12 mouse cellular contexts compared by ENCODE assay signal in the genomic region with DNA sequence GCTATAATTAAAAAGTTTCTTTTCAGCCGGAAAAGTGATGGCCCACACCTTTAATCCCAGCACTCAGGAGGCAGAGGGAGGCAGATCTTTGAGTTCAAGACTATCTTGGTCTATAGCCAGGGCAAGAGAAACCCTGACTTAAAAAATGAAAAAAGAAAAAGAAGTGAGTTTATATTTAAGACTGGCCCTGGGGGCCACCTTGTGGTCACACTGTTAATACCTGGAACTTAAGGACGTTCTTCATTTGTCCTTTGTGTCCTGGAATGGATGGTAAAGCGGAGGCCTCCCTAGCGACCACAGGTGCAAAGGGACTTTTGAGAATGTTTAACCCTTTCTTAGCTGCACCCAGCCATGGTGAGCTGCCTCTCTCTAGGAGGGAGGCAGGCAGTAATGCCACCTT. TPM values are rescaled to one million over a fixed set of nuclear protein-coding genes. Genes with fewer than 3 reads are reported as not detected.
DNase-seq lines count a peak whose midpoint lies in the region; ATAC-seq and TF ChIP-seq lines count a peak whose summit lies in the region.
"Had no signal": no experiment of that assay in that cellular context is flagged by ENCODE, and none has a peak within 500 bp of the region (broad histone marks: within the 10 kb centered on the region; RNA-seq: fewer than 3 reads in every experiment).

No protein-coding gene starts in this region.

- H3K4me1 ChIP-seq in heart, postnatal 0 days (ENCODE audit: control insufficient read depth, insufficient read depth): peaks cover 9% of the 10 kb centered on the region
- H3K4me1 ChIP-seq in heart, embryonic 12.5 days (replicated peaks): peaks cover 29% of the 10 kb centered on the region
- H3K4me1 ChIP-seq in lung, postnatal 0 days (ENCODE audit: insufficient read depth, low read depth, low read length): no peaks in the 10 kb centered on the region; the same call in 1 of the 2 replicates
- H3K4me1 ChIP-seq in limb, embryonic 12.5 days (replicated peaks): peaks cover 24% of the 10 kb centered on the region

- no peak overlapping the region for H3K27ac ChIP-seq in heart, postnatal 0 days (ENCODE audit: low read depth)
- no peak overlapping the region for H3K27ac ChIP-seq in heart, embryonic 12.5 days (ENCODE audit: poor library complexity, severe bottlenecking)
- H3K27ac ChIP-seq in lung, postnatal 0 days (ENCODE audit: low read length): no peak overlapping the region
- H3K27ac ChIP-seq in limb, embryonic 12.5 days: 0 out of 2 replicates have a peak overlapping the region, but pooled peaks have one; percentile 25
- H3K27ac ChIP-seq: heart, embryonic 15.5 days had no signal

- no peak for ATAC-seq in heart, postnatal 0 days (ENCODE audit: insufficient read depth, low read depth)
- ATAC-seq in heart, embryonic 12.5 days (ENCODE audit: insufficient number of reproducible peaks, low FRiP score): no peak
- ATAC-seq in lung, postnatal 0 days: no peak
- no peak for ATAC-seq in limb, embryonic 12.5 days (ENCODE audit: insufficient number of reproducible peaks, insufficient read depth, low FRiP score, low TSS enrichment, low read depth)
- ATAC-seq: inflammation-experienced regulatory T-cells, adult 6 months had no signal

- H3K9ac ChIP-seq in heart, postnatal 0 days (replicated peaks; ENCODE audit: low read depth, low read length): no peak overlapping the region
- H3K9ac ChIP-seq in heart, embryonic 12.5 days: no peak overlapping the region
- no peak overlapping the region for H3K9ac ChIP-seq in lung, postnatal 0 days (replicated peaks; ENCODE audit: low read depth)
- no peak overlapping the region for H3K9ac ChIP-seq in limb, embryonic 12.5 days (replicated peaks)
- H3K9ac ChIP-seq: heart, embryonic 15.5 days had no signal

- peak; percentile 33 for DNase-seq in heart, postnatal 0 days (ENCODE audit: low spot score)
- DNase-seq in lung, postnatal 0 days (ENCODE audit: low spot score): peak; percentile 44
- no peak for DNase-seq in lung, adult 18-20 months
- DNase-seq in NIH3T3 (ENCODE audit: low read depth): peak; percentile 37
- no peak for DNase-seq in cerebellum, adult 11 months
- no peak for DNase-seq in frontal cortex, postnatal 10 days (ENCODE audit: low spot score in 2 of 2)
- DNase-seq: lung, adult 2 months had no signal

- H3K27me3 ChIP-seq in heart, postnatal 0 days (ENCODE audit: control insufficient read depth, insufficient read depth, low read length): peaks cover 32% of the 10 kb centered on the region
- H3K27me3 ChIP-seq in heart, embryonic 12.5 days (replicated peaks): peaks cover 72% of the 10 kb centered on the region
- peaks cover 25% of the 10 kb centered on the region for H3K27me3 ChIP-seq in lung, postnatal 0 days (replicated peaks; ENCODE audit: insufficient read depth, low read length)
- H3K27me3 ChIP-seq in limb, embryonic 12.5 days: peaks cover 44% of the 10 kb centered on the region

- TF ChIP-seq CTCF in heart, postnatal 0 days (IDR thresholded peaks at IDR 0.05; ENCODE audit: low read depth): peak; percentile 58
- peak; percentile 55 for TF ChIP-seq CTCF in lung, postnatal 0 days (IDR thresholded peaks at IDR 0.05)

- no peak overlapping the region for H3K4me2 ChIP-seq in heart, postnatal 0 days (ENCODE audit: low read depth, low read length)
- H3K4me2 ChIP-seq in heart, embryonic 12.5 days: no peak overlapping the region
- H3K4me2 ChIP-seq in lung, postnatal 0 days (replicated peaks; ENCODE audit: low read depth, low read length): no peak overlapping the region
- no peak overlapping the region for H3K4me2 ChIP-seq in limb, embryonic 12.5 days
- H3K4me2 ChIP-seq: heart, embryonic 15.5 days had no signal

- no peaks in the 10 kb centered on the region for H3K36me3 ChIP-seq in heart, postnatal 0 days (replicated peaks; ENCODE audit: control insufficient read depth, insufficient read depth, low read length)
- no peaks in the 10 kb centered on the region for H3K36me3 ChIP-seq in heart, embryonic 12.5 days
- no peaks in the 10 kb centered on the region for H3K36me3 ChIP-seq in lung, postnatal 0 days (ENCODE audit: insufficient read depth, low read length)
- H3K36me3 ChIP-seq in limb, embryonic 12.5 days: no peaks in the 10 kb centered on the region; the same call in 1 of the 2 replicates
- H3K36me3 ChIP-seq: heart, embryonic 15.5 days had no signal

- 20% methylated on average over 4 of the region's 4 CpGs for WGBS in heart, postnatal 0 days
- 20% methylated on average over 4 of the region's 4 CpGs for WGBS in heart, embryonic 12.5 days
- 22% methylated on average over 4 of the region's 4 CpGs for WGBS in lung, postnatal 0 days
- WGBS in limb, embryonic 12.5 days: 15% methylated on average over 4 of the region's 4 CpGs

- no peak overlapping the region for H3K4me3 ChIP-seq in heart, postnatal 0 days (ENCODE audit: low read depth, low read length)
- no peak overlapping the region for H3K4me3 ChIP-seq in heart, embryonic 12.5 days
- H3K4me3 ChIP-seq in lung, postnatal 0 days (ENCODE audit: low read depth, low read length): no peak overlapping the region
- H3K4me3 ChIP-seq in limb, embryonic 12.5 days (replicated peaks): no peak overlapping the region
- H3K4me3 ChIP-seq: heart, embryonic 15.5 days had no signal

- H3K9me3 ChIP-seq in heart, postnatal 0 days (replicated peaks; ENCODE audit: control insufficient read depth, low read length): no peaks in the 10 kb centered on the region
- no peaks in the 10 kb centered on the region for H3K9me3 ChIP-seq in heart, embryonic 12.5 days (replicated peaks)
- no peaks in the 10 kb centered on the region for H3K9me3 ChIP-seq in lung, postnatal 0 days (ENCODE audit: low read length)
- no peaks in the 10 kb centered on the region for H3K9me3 ChIP-seq in limb, embryonic 12.5 days
- H3K9me3 ChIP-seq: heart, embryonic 15.5 days had no signal

- no peak for TF ChIP-seq EP300 in heart, postnatal 0 days (IDR thresholded peaks at IDR 0.05; ENCODE audit: low read depth)
- no peak for TF ChIP-seq EP300 in lung, postnatal 0 days (IDR thresholded peaks at IDR 0.05)

RNA-seq across cellular contexts. Expression of gene Htr6, which starts 3.4 kb away (rescaled TPM):
- total RNA-seq in heart, postnatal 0 days (2014; rRNA removed; ENCODE audit: low replicate concordance): not detected in 2 replicates
- polyA plus RNA-seq in heart, postnatal 0 days (2015; fragmentation: Nextera tagmentation; extraction: Ambion mirVana): not detected in 2 replicates
- not detected in 2 replicates for polyA plus RNA-seq in heart, embryonic 12.5 days (2016; fragmentation: Nextera tagmentation; extraction: Ambion mirVana)
- not detected in 2 replicates for polyA plus RNA-seq in lung, postnatal 0 days (2015; fragmentation: Nextera tagmentation; extraction: Ambion mirVana)
- 0.50 and 0.60 TPM in 2 replicates for polyA plus RNA-seq in limb, embryonic 12.5 days (2016; fragmentation: Nextera tagmentation; extraction: Ambion mirVana)
- total RNA-seq: gastrocnemius, adult 8-10 months had no signal
- polyA plus RNA-seq: heart, embryonic 15.5 days; inflammation-experienced regulatory T-cells, adult 6 months had no signal

RNA-seq across cellular contexts. Expression of gene Nbl1, which starts 14.1 kb away (rescaled TPM):
- 33.2 and 55.8 TPM in 2 replicates for total RNA-seq in heart, postnatal 0 days (2014; rRNA removed; ENCODE audit: low replicate concordance)
- 14.2 and 16.8 TPM in 2 replicates for polyA plus RNA-seq in heart, postnatal 0 days (2015; fragmentation: Nextera tagmentation; extraction: Ambion mirVana)
- polyA plus RNA-seq in heart, embryonic 12.5 days (2016; fragmentation: Nextera tagmentation; extraction: Ambion mirVana): 10.1 and 10.6 TPM in 2 replicates
- 141 and 151 TPM in 2 replicates for polyA plus RNA-seq in lung, postnatal 0 days (2015; fragmentation: Nextera tagmentation; extraction: Ambion mirVana)
- polyA plus RNA-seq in limb, embryonic 12.5 days (2016; fragmentation: Nextera tagmentation; extraction: Ambion mirVana): 141 and 152 TPM in 2 replicates

RNA-seq across cellular contexts. Expression of gene Minos1, which starts 52.2 kb away (rescaled TPM):
- 29.2 and 33.2 TPM in 2 replicates for total RNA-seq in heart, postnatal 0 days (2014; rRNA removed; ENCODE audit: low replicate concordance)
- 1,270 and 1,334 TPM in 2 replicates for polyA plus RNA-seq in heart, postnatal 0 days (2015; fragmentation: Nextera tagmentation; extraction: Ambion mirVana)
- polyA plus RNA-seq in heart, embryonic 12.5 days (2016; fragmentation: Nextera tagmentation; extraction: Ambion mirVana): 682 and 719 TPM in 2 replicates
- polyA plus RNA-seq in lung, postnatal 0 days (2015; fragmentation: Nextera tagmentation; extraction: Ambion mirVana): 474 and 487 TPM in 2 replicates
- 476 and 492 TPM in 2 replicates for polyA plus RNA-seq in limb, embryonic 12.5 days (2016; fragmentation: Nextera tagmentation; extraction: Ambion mirVana)

Comparison
In these comparisons a context has a peak if more than half of its experiments do, and no peak if none do; other contexts are left out.
1. DNase-seq: peak in heart, postnatal 0 days (single experiment), lung, postnatal 0 days (single experiment) and NIH3T3 (single experiment); none in lung, adult 18-20 months (0 of 2), cerebellum, adult 11 months (single experiment) and frontal cortex, postnatal 10 days (0 of 2).